Mouse (Mus musculus) heart, postnatal 14 days (tissue): ENCODE results near the gene Fam122a. TPM values are rescaled to one million over a fixed set of nuclear protein-coding genes. Genes with fewer than 3 reads are reported as not detected.

ENCODE experiments used
- DNase-seq, 2 experiments: peaks; one replicate each; pipeline ENCODE4 v3.0.0; 2021 to 2022
- intact Hi-C: fragments of 180-260 bp; cut with DNase I; formaldehyde crosslinking; loops from one replicate; pipeline ENCODE4 v1.15.1; 2025
- long read RNA-seq, 2 experiments: library from polyadenylated mRNA; stranded (forward); transcript quantifications; one replicate each; pipeline ENCODE4 v2.0.0; 2021
- total RNA-seq, 2 experiments: library from RNA; stranded (reverse); gene quantifications; 2 replicates each; pipeline ENCODE4 v1.2.3; 2021

Gene Fam122a
- total RNA-seq = 10 to 100 TPM; 22.7 to 25.1 TPM
- long read RNA-seq, experiment 1, transcript Fam122a-201 (1 exons, 855 nt) = major isoform, 38 of 38 reads
- long read RNA-seq, experiment 1, partial matches to known transcripts = 0 of 38 reads
- long read RNA-seq, experiment 1, other reads (novel, unspliced or antisense) = 0 of 38 reads
- long read RNA-seq, experiment 2, transcript Fam122a-201 (1 exons, 855 nt) = major isoform, 10 of 10 reads
- long read RNA-seq, experiment 2, partial matches to known transcripts = 0 of 10 reads
- long read RNA-seq, experiment 2, other reads (novel, unspliced or antisense) = 0 of 10 reads

DNA sequence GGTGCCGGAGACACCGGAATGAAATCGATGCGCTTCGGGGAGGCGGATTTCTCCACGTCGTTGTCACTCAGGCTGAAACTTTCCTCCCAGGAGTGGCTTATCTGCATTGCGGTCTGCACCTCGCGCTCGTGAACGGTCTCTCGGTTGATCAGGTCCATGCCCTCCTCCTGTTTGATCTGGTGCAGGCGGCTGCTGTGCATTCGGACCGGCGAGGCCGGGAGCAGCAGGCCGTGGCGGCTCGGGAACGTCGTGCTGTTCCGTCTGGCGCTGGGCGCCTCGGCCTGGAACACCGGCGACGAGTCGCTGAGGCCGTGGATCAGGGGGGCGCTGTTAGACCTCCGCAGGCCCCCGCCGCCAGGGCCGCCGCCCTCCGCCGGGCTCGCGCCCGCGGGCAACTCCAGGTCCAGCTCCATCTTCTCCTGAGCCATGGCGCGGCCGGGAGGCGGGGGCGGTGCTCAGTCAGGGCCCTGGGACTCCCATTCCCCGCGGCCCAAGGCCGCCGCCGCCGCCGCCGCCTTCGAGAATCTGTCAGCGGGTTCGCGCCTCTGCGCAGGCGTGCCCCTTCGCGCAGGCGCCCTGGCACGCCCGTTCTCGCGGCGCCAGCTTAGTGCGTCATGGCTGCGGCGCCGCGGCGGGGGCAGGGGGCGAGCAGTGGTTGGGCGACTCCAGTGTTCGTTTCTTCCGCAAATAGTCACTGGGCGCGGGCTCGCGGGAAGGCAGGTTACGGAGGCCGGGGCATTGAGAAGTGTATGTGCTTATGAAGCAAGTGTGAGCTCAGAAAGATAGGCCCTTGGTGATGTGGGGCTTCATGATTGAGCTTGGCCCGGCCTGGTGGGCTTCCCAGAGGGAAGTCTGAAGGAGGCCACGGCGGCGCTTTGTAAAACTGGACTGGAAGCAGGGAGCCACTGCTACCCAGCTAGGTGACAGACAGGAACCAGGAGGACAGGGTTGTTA is at the start of gene Fam122a:
Fam122a (minus strand) TSS at position 428 of the 954 bp plus-strand sequence.
- intact Hi-C loops = loop anchor here (5.0 kb wide), 2 partner anchors 80 to 175 kb away; partner anchors contain the start of gene Pip5k1b
- DNase-seq = peak; percentile 96 to 97

GRCm38 (mm10) chr19:24523476-24524313 is 46.5 kb upstream of the Fam122a start:
- intact Hi-C loops = no loop called here
- DNase-seq = no peak

GRCm38 (mm10) chr19:24521997-24522396 is 44.8 kb upstream of the Fam122a start:
- DNase-seq = no peak
- intact Hi-C loops = no loop called here

- intact Hi-C loops = no loop called here
- no peak for DNase-seq
These were observed 44.0 kb upstream of the Fam122a start for GRCm38 (mm10) chr19:24521146-24521545.

DNA sequence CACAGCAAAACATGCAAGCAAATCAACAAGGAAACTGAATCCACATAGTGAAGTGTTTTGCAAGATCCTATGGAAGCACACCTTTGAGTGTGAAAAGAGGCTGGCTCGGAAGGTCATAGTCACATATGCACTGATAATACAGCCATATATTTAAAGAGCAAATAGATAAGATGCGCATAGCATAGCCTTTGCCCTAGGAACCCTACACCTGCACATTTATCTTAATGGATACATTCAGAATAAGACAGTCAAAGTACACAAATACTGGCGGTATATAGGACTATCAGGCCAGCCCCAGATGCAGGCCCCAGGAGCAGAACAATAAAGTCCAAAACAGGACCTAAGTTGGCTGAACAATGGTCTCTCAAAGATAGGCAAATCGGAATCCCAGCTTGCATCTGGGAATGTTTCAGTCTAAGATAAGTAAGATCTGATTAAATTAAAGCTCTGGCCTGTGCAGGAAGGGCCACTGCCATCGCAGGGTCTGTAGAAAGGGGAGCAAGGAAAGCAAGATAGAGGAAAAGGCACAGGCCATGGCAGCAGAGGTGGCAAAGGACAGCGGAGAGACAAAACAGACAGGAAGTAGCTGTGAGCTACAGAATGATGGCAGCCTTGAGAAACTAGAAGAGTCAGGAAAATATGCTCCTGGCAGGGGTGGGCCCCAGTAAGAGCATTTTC is 42.7 kb upstream of the Fam122a start:
- DNase-seq = no peak
- intact Hi-C loops = no loop called here

DNA sequence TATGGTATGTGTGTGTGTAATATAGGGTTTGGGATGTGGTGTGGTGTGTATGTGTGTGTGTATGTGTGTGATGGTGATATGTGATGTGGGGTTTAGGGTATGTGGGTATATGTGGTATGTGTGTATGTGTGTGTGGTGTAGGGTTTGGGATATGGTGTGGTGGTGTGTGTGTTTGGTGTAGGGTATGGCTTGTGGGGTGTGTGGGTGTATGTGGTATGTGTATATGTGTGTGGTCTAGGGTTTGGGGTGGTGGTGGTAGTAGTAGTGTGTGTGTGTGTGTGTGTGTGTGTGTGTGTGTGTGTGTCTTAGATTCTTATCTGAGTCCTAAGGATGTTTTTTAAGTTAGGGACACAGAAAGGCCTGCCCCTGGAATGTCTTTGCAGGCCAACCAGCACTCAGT is 41.2 kb upstream of the Fam122a start:
- no peak for DNase-seq
- intact Hi-C loops = no loop called here

- intact Hi-C loops = no loop called here
- DNase-seq = no peak
These were observed 39.9 kb upstream of the Fam122a start for GRCm38 (mm10) chr19:24517057-24517456.

DNA sequence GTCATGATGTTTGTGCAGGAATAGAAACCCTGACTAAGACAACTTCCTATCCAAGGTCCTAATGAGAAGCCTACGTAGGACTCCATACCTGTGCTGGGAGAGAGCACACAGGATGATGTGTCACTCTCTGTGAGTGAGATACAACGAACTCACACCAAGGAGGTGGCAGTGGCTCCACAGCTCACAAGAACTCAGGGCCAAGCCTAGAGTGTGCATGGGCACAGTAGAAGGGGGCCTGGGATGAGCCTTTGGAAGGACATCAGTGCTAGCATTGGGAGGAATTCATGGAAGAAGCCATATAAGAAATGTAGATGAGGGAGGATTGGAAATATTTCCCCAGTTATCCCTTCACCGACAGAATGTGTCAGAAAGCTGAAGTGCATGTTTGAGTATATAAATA is 38.8 kb upstream of the Fam122a start:
- intact Hi-C loops = no loop called here
- no peak for DNase-seq

DNA sequence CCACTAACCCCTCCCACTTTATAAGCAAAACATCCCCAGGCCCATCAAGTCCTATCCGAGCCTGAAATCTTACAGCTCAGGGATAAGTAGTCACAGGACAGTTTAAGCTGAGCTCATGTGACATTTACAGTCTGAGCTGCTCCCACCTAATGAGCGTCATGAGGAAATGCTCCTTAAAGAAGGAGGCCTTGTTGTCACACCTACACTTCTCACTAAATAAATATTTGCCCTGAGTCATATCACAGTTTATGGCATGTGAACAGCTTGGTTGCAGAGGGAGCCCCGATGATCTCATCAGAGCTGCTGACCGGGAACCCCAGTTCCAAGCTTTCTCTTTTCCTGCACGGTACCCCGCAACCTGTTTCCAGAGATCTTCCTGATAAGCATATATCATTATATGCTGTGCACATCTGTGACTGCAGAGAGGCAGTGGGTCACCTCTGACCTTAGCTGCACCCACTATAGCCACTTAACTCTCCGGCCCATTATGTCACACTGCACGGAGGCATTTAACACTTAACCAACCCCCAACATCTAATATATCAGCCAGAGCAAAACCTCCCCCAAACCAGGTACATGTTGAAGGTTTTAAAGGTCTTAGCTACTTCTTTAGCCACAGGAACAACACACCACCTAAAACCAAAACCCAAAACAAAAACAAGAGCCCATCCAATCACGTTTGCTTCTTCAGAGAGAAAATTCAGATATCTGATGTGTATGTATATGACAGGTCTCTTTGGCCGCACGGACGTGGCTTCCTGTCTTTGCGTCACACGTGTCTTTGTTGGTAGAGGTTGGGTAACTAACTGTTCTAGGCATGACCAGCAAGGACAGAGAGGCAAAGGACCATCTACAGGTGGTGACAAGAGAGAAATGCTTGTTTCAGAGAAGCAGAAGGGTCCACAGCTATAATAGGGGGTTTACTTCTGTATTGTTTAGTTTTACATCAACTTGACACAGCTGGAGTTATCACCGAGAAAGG is 37.8 kb upstream of the Fam122a start:
- intact Hi-C loops = no loop called here
- no peak for DNase-seq

DNA sequence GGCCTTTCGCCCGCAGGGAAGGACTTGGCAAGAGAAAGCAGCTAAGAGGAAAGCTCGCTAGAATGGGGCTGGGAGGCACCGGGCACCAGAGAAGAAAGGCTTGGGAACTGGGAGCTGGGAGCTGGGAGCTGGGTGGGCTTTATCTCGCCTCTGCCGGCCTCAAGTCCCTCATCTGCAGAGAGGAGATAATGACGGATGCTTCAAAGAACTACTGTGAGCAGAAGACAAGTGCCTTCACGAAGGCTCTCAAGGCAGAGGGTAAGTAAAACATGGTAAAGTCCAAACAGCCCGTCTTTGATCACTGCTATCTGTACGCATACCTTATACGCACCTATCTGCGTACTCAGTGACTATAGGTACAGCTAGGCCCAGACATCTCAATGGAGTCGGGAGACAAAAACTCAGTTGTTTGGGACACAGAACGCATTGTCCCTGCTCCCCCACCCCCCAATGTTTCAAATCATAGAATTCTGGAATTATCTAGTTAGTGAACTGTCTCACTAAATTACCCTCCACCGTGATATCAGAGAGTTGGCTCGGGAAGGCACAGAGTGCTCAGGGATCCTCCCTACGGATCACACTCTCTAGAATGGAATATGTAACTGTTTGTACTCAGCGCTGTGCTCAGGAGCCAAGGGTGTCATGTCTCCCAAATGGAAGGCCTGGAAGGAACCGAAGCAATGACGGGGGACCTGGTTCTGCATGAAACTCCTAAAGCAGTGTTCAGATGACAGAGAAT is 36.1 kb upstream of the Fam122a start:
- DNase-seq = no peak
- intact Hi-C loops = no loop called here

- DNase-seq = no peak
- intact Hi-C loops = no loop called here
These were observed 34.8 kb upstream of the Fam122a start for GRCm38 (mm10) chr19:24511939-24512338.

- DNase-seq = no peak
- intact Hi-C loops = no loop called here
These were observed 32.2 kb upstream of the Fam122a start for GRCm38 (mm10) chr19:24509391-24509790.

DNA sequence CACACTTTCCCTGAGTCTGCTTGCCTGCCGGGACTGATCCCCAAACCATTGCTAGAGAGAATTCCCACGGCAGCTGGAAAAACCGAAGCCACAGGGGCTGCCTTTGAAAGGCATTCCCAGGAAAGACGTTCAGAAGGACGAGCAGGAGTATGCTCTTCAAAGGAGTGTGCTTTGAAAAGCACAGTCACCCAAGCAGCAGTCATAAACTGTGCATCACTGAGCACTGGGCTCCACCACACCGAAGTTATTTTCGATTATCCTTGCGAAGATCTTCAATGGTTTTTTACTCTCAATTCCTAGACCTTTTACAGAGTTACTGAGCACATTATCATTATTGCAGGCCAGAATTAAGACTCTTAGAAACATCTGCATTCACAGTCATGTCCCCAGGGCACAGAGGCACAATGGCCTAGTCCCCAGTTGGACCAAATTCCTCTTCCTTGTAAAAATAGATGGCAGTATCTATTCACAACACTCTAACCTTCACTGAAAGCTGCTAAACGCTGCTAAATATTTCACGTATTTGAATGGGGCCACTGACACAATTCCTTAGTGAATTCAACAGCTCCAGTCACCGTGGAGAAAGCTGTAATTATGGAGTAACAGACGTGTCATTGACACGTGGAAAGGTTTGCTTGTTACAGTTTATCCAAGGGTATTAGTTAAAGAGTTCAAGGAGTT is 31.1 kb upstream of the Fam122a start:
- intact Hi-C loops = no loop called here
- no peak for DNase-seq

DNA sequence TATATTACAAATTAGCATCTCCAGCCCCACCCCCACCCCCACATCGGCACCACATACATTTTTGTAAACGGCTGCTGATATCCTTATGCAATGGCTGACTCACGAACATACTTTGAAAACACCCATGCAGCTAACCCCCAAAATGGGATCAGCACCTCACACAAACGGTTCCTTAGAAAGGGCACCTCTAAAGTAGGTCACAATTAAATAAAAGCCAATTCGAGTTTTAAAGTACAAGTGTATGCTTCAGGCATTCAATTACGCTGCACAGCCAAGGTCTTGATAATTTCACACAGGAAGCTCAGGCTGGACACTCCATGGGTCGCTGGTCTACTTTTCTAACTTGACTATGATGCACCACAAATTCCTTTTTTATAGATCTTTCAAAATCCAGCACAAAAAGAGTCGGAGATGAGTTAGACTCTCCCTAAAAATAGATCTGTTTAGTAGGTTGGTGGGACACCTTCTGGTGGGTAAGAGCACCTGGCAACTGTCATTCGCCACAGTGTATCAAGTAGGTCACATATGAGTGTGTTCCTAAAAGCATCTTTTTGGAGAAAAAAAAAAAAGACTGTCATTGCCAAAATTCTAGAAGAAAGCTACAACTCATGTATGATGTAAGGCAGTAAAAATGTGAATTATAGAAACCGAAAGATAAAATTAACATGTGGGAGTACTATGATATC is 25.7 kb upstream of the Fam122a start:
- intact Hi-C loops = no loop called here
- DNase-seq = no peak

DNA sequence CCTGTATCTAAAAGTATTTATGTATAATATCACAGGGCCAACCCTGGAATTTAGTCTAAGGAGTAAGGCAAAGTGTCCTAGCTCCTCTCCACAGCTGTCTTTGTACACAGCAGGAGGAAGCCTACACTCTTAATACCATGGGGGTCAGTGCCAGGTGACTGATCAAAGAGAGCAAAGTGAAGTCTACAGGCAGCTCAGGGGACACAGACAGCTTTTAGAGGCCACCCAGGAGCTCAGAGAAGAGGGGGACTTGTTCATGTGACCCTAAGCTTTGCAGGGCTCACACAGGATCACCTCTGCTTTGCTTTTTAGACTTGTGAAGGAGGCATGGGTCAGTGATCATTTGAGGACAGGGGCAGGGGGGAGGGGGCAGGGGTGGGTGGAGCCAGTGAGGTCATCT is 24.4 kb upstream of the Fam122a start:
- intact Hi-C loops = no loop called here
- no peak for DNase-seq

- DNase-seq = no peak
- intact Hi-C loops = no loop called here
These were observed 23.3 kb upstream of the Fam122a start for GRCm38 (mm10) chr19:24500431-24500830.

GRCm38 (mm10) chr19:24499291-24499690 is 22.1 kb upstream of the Fam122a start:
- intact Hi-C loops = no loop called here
- DNase-seq = no peak
